Mouse (Mus musculus) C2C12 (cell line): ENCODE measurements around the gene Tssk6. TPM values are rescaled to one million over a fixed set of nuclear protein-coding genes. Genes with fewer than 3 reads are reported as not detected.

ENCODE experiments used
- H3K27me3 ChIP-seq: one replicate; pipeline ENCODE4 v1.6.1; 2011; ENCODE audit not compliant: control insufficient read depth, insufficient read depth, insufficient read length
- H3K36me3 ChIP-seq: one replicate; pipeline ENCODE4 v1.6.1; 2011; ENCODE audit not compliant: control insufficient read depth, insufficient read depth
- H3K4me3 ChIP-seq: one replicate; pipeline ENCODE4 v1.5.1; 2011; ENCODE audit warnings: mild to moderate bottlenecking, control low read depth; ENCODE audit not compliant: poor library complexity, insufficient read depth, severe bottlenecking
- H3K79me2 ChIP-seq: one replicate; pipeline ENCODE4 v1.6.1; 2011; ENCODE audit not compliant: control insufficient read depth, insufficient read depth
- H3K79me3 ChIP-seq: one replicate; pipeline ENCODE4 v1.6.1; 2011; ENCODE audit warnings: low read depth, control low read depth
- H3ac ChIP-seq: one replicate; pipeline ENCODE3; 2011; ENCODE audit warnings: low read depth; ENCODE audit not compliant: control insufficient read depth, insufficient read length
- CEBPB ChIP-seq: IDR thresholded peaks from one replicate; pipeline ENCODE4 v1.6.1; 2011; ENCODE audit warnings: low read depth, mild to moderate bottlenecking, control low read depth, moderate library complexity
- CTCF ChIP-seq: IDR thresholded peaks from one replicate; pipeline ENCODE4 v1.5.1; 2011; ENCODE audit not compliant: control insufficient read depth, insufficient read depth, insufficient read length
- FOSL1 ChIP-seq: IDR thresholded peaks from one replicate; pipeline ENCODE4 v1.8.0; 2011; ENCODE audit warnings: mild to moderate bottlenecking, low read length; ENCODE audit not compliant: poor library complexity, insufficient read depth, severe bottlenecking
- MAX ChIP-seq: IDR thresholded peaks from one replicate; pipeline ENCODE4 v1.6.1; 2011; ENCODE audit warnings: mild to moderate bottlenecking, control low read depth
- MYOD1 ChIP-seq: IDR thresholded peaks from one replicate; pipeline ENCODE4 v1.6.1; 2011; ENCODE audit warnings: low read depth; ENCODE audit not compliant: control insufficient read depth, insufficient read length
- MYOG ChIP-seq: IDR thresholded peaks from one replicate; pipeline ENCODE4 v1.6.1; 2011; ENCODE audit not compliant: control insufficient read depth, insufficient read length; ENCODE audit errors: extremely low read depth
- USF1 ChIP-seq: IDR thresholded peaks from one replicate; pipeline ENCODE4 v1.6.1; 2011; ENCODE audit warnings: low read depth, mild to moderate bottlenecking, control low read depth, moderate library complexity
- polyA plus RNA-seq: library from polyadenylated mRNA; unstranded; fragments of >200 nt; fragmentation: generic; extraction: Trizol; gene quantifications from one replicate; pipeline ENCODE4 v1.2.1, GENCODE M21; 2012; ENCODE audit warnings: missing spikeins

Tssk6 gene
- polyA plus RNA-seq, 1 experiment = 0.57 TPM

DNA sequence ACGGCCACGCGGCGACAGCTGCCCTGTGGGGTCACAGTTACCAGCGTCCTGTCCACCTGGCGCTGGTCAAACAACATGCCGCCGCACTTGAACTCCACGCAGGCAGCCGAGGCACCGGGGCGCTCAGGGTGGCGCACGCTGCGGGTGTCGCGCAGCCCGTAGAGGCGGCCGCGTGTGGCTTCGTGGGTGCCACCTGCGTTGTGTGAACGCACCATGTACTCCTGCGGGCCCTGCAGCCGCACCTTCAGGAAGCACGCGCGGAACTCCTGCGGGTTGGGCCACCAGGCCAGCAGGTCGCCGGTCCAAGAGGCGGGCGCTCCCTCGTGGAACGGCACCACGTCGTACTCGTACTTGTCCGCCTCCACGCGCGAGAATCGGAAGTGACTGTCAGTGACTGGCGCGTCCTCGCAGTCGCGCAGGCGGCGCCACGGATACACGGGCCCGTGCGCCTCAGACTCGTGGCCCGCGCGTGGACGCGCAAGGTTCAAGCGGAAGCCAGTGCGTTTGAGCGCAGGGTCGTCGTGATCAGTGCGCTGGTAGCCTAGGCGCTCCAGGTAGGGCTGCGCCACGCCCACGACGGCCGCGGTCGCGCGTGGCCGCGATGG, 20.6 kb upstream of the Tssk6 start:
- Histone ChIP-seq H3K79me2 (no peaks in the 10 kb centered on the region), H3K79me3 (no peaks in the 10 kb centered on the region), H3ac (no peak overlapping the region), H3K4me3 (no peak overlapping the region), H3K36me3 (no peaks in the 10 kb centered on the region), H3K27me3 (peaks cover 5% of the 10 kb centered on the region)
- TF ChIP-seq MYOG (no peak), CTCF (no peak), USF1 (no peak), MYOD1 (no peak), CEBPB (no peak), MAX (no peak), FOSL1 (no peak)

DNA sequence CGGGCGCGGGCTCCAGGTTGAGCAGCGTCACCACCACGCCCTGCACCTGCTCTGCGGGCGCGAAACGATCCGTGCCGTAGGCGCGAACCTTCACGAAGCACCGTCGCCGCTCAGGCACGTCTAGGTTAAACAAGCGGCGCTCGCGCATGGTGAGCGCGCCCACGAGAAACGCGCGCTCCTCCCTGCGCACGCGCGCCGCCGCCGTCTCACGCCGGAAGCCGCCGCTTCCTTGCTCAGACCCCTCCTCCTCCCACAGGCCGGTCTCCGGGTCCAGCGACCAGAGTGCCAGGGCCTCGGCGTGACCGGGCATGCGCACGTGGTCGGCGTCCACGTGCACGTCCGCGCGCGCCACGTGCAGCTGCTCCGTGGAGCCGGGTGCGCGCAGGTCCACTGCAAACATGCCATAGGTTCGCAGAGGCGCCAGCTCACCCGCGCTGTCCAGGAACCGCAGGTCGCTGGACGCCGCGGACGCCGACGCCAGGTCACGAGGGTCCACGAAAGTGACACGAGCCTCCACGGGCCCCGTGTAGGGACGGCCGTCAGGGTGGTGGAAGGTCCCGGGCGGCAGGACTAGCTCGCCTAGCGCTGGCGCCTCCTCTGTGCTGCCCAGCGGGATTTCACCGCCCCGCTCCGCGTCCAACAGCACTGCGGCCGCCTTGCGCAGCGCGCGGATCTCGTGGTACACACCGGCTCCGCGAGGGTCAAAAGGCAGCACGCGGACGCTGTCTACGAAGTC, 19.8 kb upstream of the Tssk6 start:
- H3K36me3 ChIP-seq = no peaks in the 10 kb centered on the region
- H3ac ChIP-seq = no peak overlapping the region
- no peaks in the 10 kb centered on the region for H3K79me3 ChIP-seq
- H3K79me2 ChIP-seq = no peaks in the 10 kb centered on the region
- TF ChIP-seq MYOG (no peak), CEBPB (no peak), CTCF (no peak), MAX (no peak), FOSL1 (no peak), USF1 (no peak), MYOD1 (no peak)
- no peak overlapping the region for H3K4me3 ChIP-seq
- peaks cover 8% of the 10 kb centered on the region for H3K27me3 ChIP-seq

DNA sequence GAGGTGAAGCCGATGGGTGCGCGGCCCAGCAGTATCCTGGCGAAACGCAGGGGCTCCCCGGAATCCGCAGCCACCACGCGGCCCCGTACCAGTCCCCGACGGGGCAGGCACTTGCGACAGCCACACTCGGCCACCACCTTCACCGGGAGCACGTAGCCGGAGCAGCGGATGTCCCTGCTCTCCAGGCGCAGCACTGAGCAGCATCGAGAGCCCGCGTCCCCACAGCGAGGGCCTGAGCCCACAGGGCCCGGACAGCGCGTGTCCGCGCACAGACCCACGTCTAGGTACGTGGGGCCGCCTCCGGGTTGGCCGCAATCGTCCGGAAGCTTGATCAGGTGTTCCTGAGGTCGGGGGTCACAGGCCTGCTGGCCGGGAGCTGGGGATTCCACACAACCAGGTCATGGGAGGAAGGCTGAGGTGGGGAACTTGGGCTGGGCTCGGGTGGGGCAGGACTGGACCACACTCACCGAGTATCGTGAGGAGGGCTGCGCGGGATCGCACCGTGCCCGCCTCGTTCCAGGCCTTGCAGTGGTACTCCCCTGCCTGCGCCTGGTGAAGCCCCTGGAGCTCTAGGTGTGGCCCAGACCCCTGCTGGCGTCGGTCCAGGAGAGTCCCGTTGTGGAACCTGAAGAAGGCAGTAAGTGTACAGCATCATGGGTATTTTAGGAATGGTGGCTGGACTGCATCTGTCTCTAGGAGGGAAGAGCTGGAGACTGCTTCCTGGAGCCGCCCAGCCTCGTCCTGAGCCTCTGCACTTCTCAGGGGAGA, 19.0 kb upstream of the Tssk6 start:
- Histone ChIP-seq H3K79me2 (no peaks in the 10 kb centered on the region), H3K27me3 (peaks cover 12% of the 10 kb centered on the region), H3K4me3 (no peak overlapping the region), H3K79me3 (no peaks in the 10 kb centered on the region), H3ac (no peak overlapping the region), H3K36me3 (no peaks in the 10 kb centered on the region)
- TF ChIP-seq MAX (no peak), CEBPB (no peak)

DNA sequence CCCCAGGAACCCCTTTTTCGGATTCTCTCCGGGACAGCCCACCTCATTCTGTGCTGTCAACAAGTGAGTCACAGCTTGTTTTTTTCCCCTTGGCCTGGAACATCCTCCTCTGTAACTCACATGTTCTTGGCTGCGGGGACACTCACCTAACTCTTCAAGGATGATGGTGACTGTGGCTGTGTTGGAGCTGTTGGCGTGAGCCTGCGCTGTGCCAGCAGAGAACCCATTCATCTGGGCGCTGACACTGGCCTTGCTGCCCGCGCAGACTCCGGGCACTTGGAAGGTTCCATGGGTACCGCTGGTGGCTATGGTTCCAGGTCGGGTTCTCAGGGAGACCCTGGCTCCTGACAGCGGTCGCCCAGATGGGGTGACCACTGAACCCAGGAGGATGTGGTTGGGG, 17.8 kb upstream of the Tssk6 start:
- no peaks in the 10 kb centered on the region for H3K36me3 ChIP-seq
- H3ac ChIP-seq = no peak overlapping the region
- H3K4me3 ChIP-seq = no peak overlapping the region
- TF ChIP-seq MAX (no peak), CEBPB (no peak)
- H3K27me3 ChIP-seq = peaks cover 12% of the 10 kb centered on the region
- no peaks in the 10 kb centered on the region for H3K79me3 ChIP-seq
- no peaks in the 10 kb centered on the region for H3K79me2 ChIP-seq

DNA sequence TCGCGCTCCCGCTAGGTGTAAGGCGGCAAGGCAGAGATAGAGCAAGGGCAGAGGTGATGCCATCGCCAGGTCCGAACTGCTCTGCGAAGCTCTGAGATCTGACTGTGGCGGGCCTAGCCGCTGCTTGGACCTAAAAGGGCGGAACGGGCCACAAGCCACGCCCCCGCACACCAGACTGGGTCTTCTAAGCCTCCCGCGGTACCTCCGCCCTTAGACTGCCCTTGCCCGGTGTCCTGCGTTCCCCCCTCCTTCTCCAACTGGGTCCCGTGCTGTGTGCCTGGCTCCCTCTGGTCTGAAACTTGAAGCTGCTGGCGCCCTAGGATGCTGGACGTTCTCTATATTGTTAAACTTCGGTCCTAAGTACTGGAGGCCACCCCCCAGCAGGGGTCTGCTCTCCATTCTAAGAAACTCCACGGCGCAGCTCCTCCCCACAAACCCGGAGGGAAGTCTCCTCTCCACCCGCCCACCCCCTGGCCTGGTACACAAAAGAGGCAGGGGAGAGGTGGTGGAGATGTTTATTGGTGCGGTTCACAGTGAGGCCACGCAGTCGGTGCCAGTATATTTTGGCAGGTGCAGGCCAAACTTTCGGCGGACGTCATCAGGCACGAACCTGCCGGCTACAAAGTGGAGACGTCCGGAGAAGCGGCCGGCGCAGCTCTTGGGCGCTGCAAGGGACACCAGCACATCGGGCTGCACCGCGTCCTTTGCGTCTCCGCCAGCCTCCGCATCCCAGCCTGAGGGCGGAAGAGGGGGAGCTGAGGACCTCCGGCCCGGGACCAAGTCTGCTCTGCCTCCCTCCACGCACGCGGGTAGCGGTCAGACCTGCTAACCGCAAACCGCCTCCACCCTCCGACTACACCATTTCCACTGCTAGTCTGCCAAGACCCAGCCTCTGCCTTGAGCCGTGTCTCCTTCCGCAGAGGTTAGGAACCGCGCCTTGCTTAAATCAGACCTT, 14.4 kb upstream of the Tssk6 start, which contains the start of gene Cilp2:
Cilp2 (minus strand) TSS at position 399 of the 955 bp plus-strand sequence.
- peaks cover 12% of the 10 kb centered on the region for H3K27me3 ChIP-seq
- H3ac ChIP-seq = peak within 1 kb of the TSS; percentile 18
- no peak within 1 kb of the TSS for H3K4me3 ChIP-seq
- H3K79me2 ChIP-seq = no peaks in the 10 kb centered on the region
- H3K79me3 ChIP-seq = no peaks in the 10 kb centered on the region
- TF ChIP-seq MAX (no peak), MYOG (no peak), USF1 (no peak), CEBPB (no peak), FOSL1 (no peak), CTCF (no peak), MYOD1 (no peak)
- H3K36me3 ChIP-seq = no peaks in the 10 kb centered on the region
